Mouse (Mus musculus) forebrain, embryonic 14.5 days (tissue): ENCODE data around the gene Abcf2. TPM values are rescaled to one million over a fixed set of nuclear protein-coding genes. Genes with fewer than 3 reads are reported as not detected.
A peak's percentile ranks its signal among the peaks of the same experiment; 100 is the strongest.
"Not testable (repeated sequence)": the region's sequence is repeated elsewhere in the genome, so short reads cannot be mapped to it uniquely, and the experiment has no call there.

ENCODE experiments used
- ATAC-seq: fragments of 200-750 bp; cut with Nextera tagmentation; 2 replicates; pipeline ENCODE4 v1.8.0; 2017; ENCODE audit warnings: mild to moderate bottlenecking, moderate library complexity
- DNase-seq: peaks from one replicate; pipeline ENCODE4 v3.0.0-alpha.2; 2015; ENCODE audit warnings: low spot score
- H3K27ac ChIP-seq: fragments of 300-500 bp; sonication (generic); 2 replicates; pipeline ENCODE4 v1.5.1; 2014; ENCODE audit warnings: low read depth, mild to moderate bottlenecking, control low read depth, low read length, moderate library complexity
- H3K27me3 ChIP-seq: fragments of 300-500 bp; sonication (generic); replicated peaks from 2 replicates; pipeline ENCODE4 v1.6.1; 2014; ENCODE audit warnings: low read length, control low read depth, mixed read lengths; ENCODE audit not compliant: control insufficient read depth, insufficient read depth
- H3K36me3 ChIP-seq: fragments of 300-500 bp; sonication (generic); 2 replicates; pipeline ENCODE4 v1.6.1; 2014; ENCODE audit warnings: low read length, control low read depth; ENCODE audit not compliant: control insufficient read depth, insufficient read depth
- H3K4me1 ChIP-seq: fragments of 300-500 bp; sonication (generic); 2 replicates; pipeline ENCODE4 v1.6.1; 2014; ENCODE audit warnings: antibody characterized with exemption, low read length, control low read depth; ENCODE audit not compliant: control insufficient read depth, insufficient read depth
- H3K4me2 ChIP-seq: fragments of 300-500 bp; sonication (generic); 2 replicates; pipeline ENCODE4 v1.6.1; 2014; ENCODE audit warnings: mild to moderate bottlenecking, control low read depth, low read length
- H3K4me3 ChIP-seq: fragments of 300-500 bp; sonication (generic); 2 replicates; pipeline ENCODE4 v1.5.1; 2014; ENCODE audit warnings: low read depth, low read length, control low read depth
- H3K9ac ChIP-seq: fragments of 300-500 bp; sonication (generic); 2 replicates; pipeline ENCODE4 v1.6.1; 2014; ENCODE audit warnings: mild to moderate bottlenecking, low read length, control low read depth, moderate library complexity
- H3K9me3 ChIP-seq: fragments of 300-500 bp; sonication (generic); replicated peaks from 2 replicates; pipeline ENCODE4 v1.6.1; 2016; ENCODE audit warnings: low read length, control low read depth, mixed read lengths; ENCODE audit not compliant: control insufficient read depth
- WGBS: fragments of 180-500 bp; shearing (Covaris S2); extraction: QIAGEN DNeasy Blood & Tissue Kit; methylation state at CpG from one replicate; pipeline ENCODE4 v1.1.7; 2014; 5-methylcytosine and 5-hydroxymethylcytosine counted together
- polyA plus RNA-seq: library from polyadenylated mRNA; unstranded; fragments of >200 nt; fragmentation: Nextera tagmentation; extraction: Ambion mirVana; gene quantifications from 2 replicates; pipeline ENCODE4 v1.2.1, GENCODE M21; 2014

Abcf2 gene
- polyA plus RNA-seq, 1 experiment from 2014 or later: 111 TPM

GRCm38 (mm10) chr5:24575948-24576347 is 1.3 kb downstream of the Abcf2 start:
- ATAC-seq (no peak), DNase-seq (no peak)
- Histone ChIP-seq H3K4me1 (peaks cover 11% of the 10 kb centered on the region), H3K36me3 (peaks cover 43% of the 10 kb centered on the region), H3K9me3 (no peaks in the 10 kb centered on the region), H3K9ac (no peak overlapping the region), H3K4me2 (peak overlapping the region; percentile 86), H3K27ac (no peak overlapping the region), H3K27me3 (no peaks in the 10 kb centered on the region), H3K4me3 (peak overlapping the region; percentile 59; the same call in 1 of the 2 replicates)
- 92% methylated on average over 1 of the region's 1 CpGs for WGBS

- H3K4me1 ChIP-seq: peaks cover under 1% of the 10 kb centered on the region
- no peaks in the 10 kb centered on the region for H3K27me3 ChIP-seq
- WGBS: 81% methylated on average over 2 of the region's 2 CpGs
- no peak within 1 kb of the TSS for H3K9ac ChIP-seq
- ATAC-seq (no peak), DNase-seq (no peak)
- no peak within 1 kb of the TSS for H3K4me2 ChIP-seq
- no peak within 1 kb of the TSS for H3K27ac ChIP-seq
- H3K9me3 ChIP-seq: no peaks in the 10 kb centered on the region
- H3K36me3 ChIP-seq: no peaks in the 10 kb centered on the region
- H3K4me3 ChIP-seq: no peak within 1 kb of the TSS
Measured at GRCm38 (mm10) chr5:24556709-24557108, 20.6 kb downstream of the Abcf2 start, which contains the start of gene 4931409K22Rik. TSS of gene 4931409K22Rik (minus strand) at chr5:24556809.

- not testable (repeated sequence) for ATAC-seq, H3K27ac ChIP-seq, H3K4me2 ChIP-seq, DNase-seq, H3K27me3 ChIP-seq, H3K4me3 ChIP-seq, H3K9ac ChIP-seq, H3K36me3 ChIP-seq, H3K9me3 ChIP-seq
- peaks cover 12% of the 10 kb centered on the region for H3K4me1 ChIP-seq
- WGBS: 90% methylated on average over 7 of the region's 7 CpGs
Measured at GRCm38 (mm10) chr5:24555335-24555734, 21.9 kb downstream of the Abcf2 start.

- Histone ChIP-seq H3K27ac (no peak overlapping the region), H3K4me3 (no peak overlapping the region), H3K9ac (no peak overlapping the region), H3K36me3 (no peaks in the 10 kb centered on the region), H3K4me1 (peaks cover 15% of the 10 kb centered on the region), H3K9me3 (no peaks in the 10 kb centered on the region), H3K4me2 (no peak overlapping the region), H3K27me3 (no peaks in the 10 kb centered on the region)
- DNase-seq (no peak), ATAC-seq (no peak)
- 82% methylated on average over 5 of the region's 5 CpGs for WGBS
Measured at GRCm38 (mm10) chr5:24553621-24554244, 23.5 kb downstream of the Abcf2 start.

- ATAC-seq (peak; percentile 37), DNase-seq (no peak)
- Histone ChIP-seq H3K36me3 (no peaks in the 10 kb centered on the region), H3K4me2 (peak overlapping the region; percentile 45), H3K27me3 (no peaks in the 10 kb centered on the region), H3K9ac (peak overlapping the region; percentile 30; the same call in 1 of the 2 replicates), H3K9me3 (no peaks in the 10 kb centered on the region), H3K27ac (peak overlapping the region; percentile 28; the same call in 1 of the 2 replicates), H3K4me3 (no peak overlapping the region), H3K4me1 (peaks cover 15% of the 10 kb centered on the region)
- WGBS: 40% methylated on average over 2 of the region's 2 CpGs
Measured at GRCm38 (mm10) chr5:24551317-24551688, 26.0 kb downstream of the Abcf2 start.

GRCm38 (mm10) chr5:24550598-24551316 is 26.5 kb downstream of the Abcf2 start:
- H3K36me3 ChIP-seq: no peaks in the 10 kb centered on the region
- no peak overlapping the region for H3K4me3 ChIP-seq
- peak; percentile 93 for ATAC-seq
- H3K27me3 ChIP-seq: no peaks in the 10 kb centered on the region
- peak overlapping the region; percentile 45 for H3K4me2 ChIP-seq
- WGBS: 17% methylated on average over 26 of the region's 26 CpGs
- H3K27ac ChIP-seq: peak overlapping the region; percentile 65
- peaks cover 15% of the 10 kb centered on the region for H3K4me1 ChIP-seq
- peak; percentile 90 for DNase-seq
- peak overlapping the region; percentile 37; the same call in 1 of the 2 replicates for H3K9ac ChIP-seq
- H3K9me3 ChIP-seq: no peaks in the 10 kb centered on the region

- Histone ChIP-seq H3K27me3 (no peaks in the 10 kb centered on the region), H3K4me3 (no peak overlapping the region), H3K4me1 (peaks cover under 1% of the 10 kb centered on the region; the same call in 1 of the 2 replicates), H3K9me3 (no peaks in the 10 kb centered on the region), H3K4me2 (no peak overlapping the region), H3K9ac (no peak overlapping the region), H3K36me3 (no peaks in the 10 kb centered on the region), H3K27ac (no peak overlapping the region)
- WGBS: 77% methylated on average over 7 of the region's 7 CpGs
- DNase-seq: no peak
- no peak for ATAC-seq
Measured at GRCm38 (mm10) chr5:24542643-24543042, 34.6 kb downstream of the Abcf2 start.

- H3K4me3 ChIP-seq: no peak overlapping the region
- no peaks in the 10 kb centered on the region for H3K27me3 ChIP-seq
- no peak overlapping the region for H3K9ac ChIP-seq
- 39% methylated on average over 6 of the region's 6 CpGs for WGBS
- no peak overlapping the region for H3K4me2 ChIP-seq
- no peak overlapping the region for H3K27ac ChIP-seq
- ATAC-seq (no peak), DNase-seq (no peak)
- H3K36me3 ChIP-seq: no peaks in the 10 kb centered on the region
- no peaks in the 10 kb centered on the region for H3K9me3 ChIP-seq
- peaks cover 4% of the 10 kb centered on the region; the same call in 1 of the 2 replicates for H3K4me1 ChIP-seq
Measured at GRCm38 (mm10) chr5:24541144-24541569, 36.1 kb downstream of the Abcf2 start.
